Mouse (Mus musculus) gonadal fat pad, adult 2 months (tissue): ENCODE results near the gene Eif4b. TPM values are rescaled to one million over a fixed set of nuclear protein-coding genes. Genes with fewer than 3 reads are reported as not detected.

Source experiments
- DNase-seq: peaks from one replicate; pipeline ENCODE4 v3.0.0-alpha.2; 2012; ENCODE audit warnings: low read depth
- polyA plus RNA-seq: library from polyadenylated mRNA; depleted of rRNA; stranded (reverse); fragments of >200 nt; gene quantifications from 2 replicates; pipeline ENCODE4 v1.2.3, GENCODE M21; 2012

Eif4b gene
- polyA plus RNA-seq, 1 experiment = 72.3 TPM

GRCm38 (mm10) chr15:102116753-102117415, 43.3 kb downstream of the Eif4b start:
- DNase-seq = no peak

- DNase-seq = no peak
Measured at GRCm38 (mm10) chr15:102117461-102118443, 44.2 kb downstream of the Eif4b start.

GRCm38 (mm10) chr15:102118591-102118990, 45.0 kb downstream of the Eif4b start:
- DNase-seq = no peak

- DNase-seq = no peak
Measured at GRCm38 (mm10) chr15:102119121-102119830, 45.7 kb downstream of the Eif4b start.

GRCm38 (mm10) chr15:102119831-102120170, 46.2 kb downstream of the Eif4b start:
- DNase-seq = no peak

GRCm38 (mm10) chr15:102120530-102120929, 47.0 kb downstream of the Eif4b start:
- DNase-seq = no peak

GRCm38 (mm10) chr15:102126303-102126702, 52.7 kb downstream of the Eif4b start:
- DNase-seq = no peak

- no peak for DNase-seq
Measured at GRCm38 (mm10) chr15:102133314-102133713, 59.7 kb downstream of the Eif4b start.

- no peak for DNase-seq
Measured at GRCm38 (mm10) chr15:102134709-102135108, 61.1 kb downstream of the Eif4b start.

- no peak for DNase-seq
Measured at GRCm38 (mm10) chr15:102135522-102136128, 62.1 kb downstream of the Eif4b start.

- peak; percentile 38 for DNase-seq
Measured at GRCm38 (mm10) chr15:102136129-102136758, 62.7 kb downstream of the Eif4b start, which contains the start of gene Spryd3. Gene Spryd3, minus strand, starts transcription at chr15:102136234.

GRCm38 (mm10) chr15:102141120-102141519, 67.5 kb downstream of the Eif4b start:
- DNase-seq = no peak

- no peak for DNase-seq
Measured at GRCm38 (mm10) chr15:102142914-102143912, 69.6 kb downstream of the Eif4b start.

- no peak for DNase-seq
Measured at GRCm38 (mm10) chr15:102144274-102144711, 70.7 kb downstream of the Eif4b start, which contains the start of gene Igfbp6. Gene Igfbp6, plus strand, starts transcription at chr15:102144362.

GRCm38 (mm10) chr15:102144726-102145125, 71.2 kb downstream of the Eif4b start:
- DNase-seq = no peak

- DNase-seq = no peak
Measured at GRCm38 (mm10) chr15:102145330-102145729, 71.8 kb downstream of the Eif4b start.

- DNase-seq = no peak
Measured at GRCm38 (mm10) chr15:102146089-102146488, 72.5 kb downstream of the Eif4b start.
